Mouse (Mus musculus): ENCODE measurements at regions not wholly inside any gene's neighbourhood (a gene's known extent, or its start where the extent isn't known, plus 50 kb on each side); places are given as distances from the start of the nearest gene placed in this dataset.

DNA sequence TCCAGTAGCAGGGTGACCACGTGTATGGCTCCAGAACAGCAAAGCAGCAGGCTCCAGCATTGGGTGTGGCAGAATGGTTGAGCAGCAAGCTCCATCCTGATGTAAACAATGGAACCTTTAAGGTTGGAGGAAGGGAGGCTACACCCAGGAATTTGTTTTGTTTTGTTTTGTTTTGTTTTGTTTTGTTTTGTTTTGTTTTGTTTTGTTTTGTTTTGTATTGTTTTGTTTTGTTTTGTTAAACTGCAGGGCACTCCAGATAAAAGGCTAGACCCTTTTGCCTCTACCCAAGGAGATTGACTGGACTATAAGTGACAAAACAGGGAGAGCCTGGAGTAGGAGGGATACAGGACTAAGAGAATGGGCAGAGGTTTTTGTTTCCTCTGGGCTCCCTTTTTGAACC is 647.5 kb downstream of the Kcnj3 start:
- DNase-seq, result no peak

GRCm38 (mm10) chr2:56109531-56109930 is 673.8 kb downstream of the Kcnj3 start:
- no peak for DNase-seq

GRCm38 (mm10) chr2:56109975-56110374 is 674.2 kb downstream of the Kcnj3 start:
- no peak for DNase-seq

GRCm38 (mm10) chr2:56114469-56114868 is 678.7 kb downstream of the Kcnj3 start:
- no peak for DNase-seq

DNA sequence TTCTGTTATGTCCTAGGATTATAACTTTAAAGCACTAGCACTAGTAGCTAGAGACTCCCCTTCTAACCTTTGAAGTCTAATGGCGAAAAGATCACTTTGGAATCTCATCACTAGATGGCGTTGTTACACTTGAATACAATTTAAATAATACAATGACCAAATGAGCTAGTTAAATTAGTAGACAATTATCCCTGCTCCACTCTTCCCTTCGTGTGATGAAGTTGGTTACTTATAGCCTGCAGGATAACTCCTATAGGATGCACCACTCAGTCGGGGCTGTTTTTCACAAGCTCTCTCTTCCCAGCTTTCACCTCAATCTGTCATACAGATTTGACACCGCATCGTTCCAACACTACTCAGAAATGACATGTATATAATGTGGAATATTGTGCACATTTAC is 683.6 kb downstream of the Kcnj3 start:
- no peak for DNase-seq

- no peak for DNase-seq
Observed at GRCm38 (mm10) chr2:56147107-56147615, 711.4 kb downstream of the Kcnj3 start.

- no peak for DNase-seq
Observed at GRCm38 (mm10) chr2:56196449-56196848, 760.7 kb downstream of the Kcnj3 start.

- no peak for DNase-seq
Observed at GRCm38 (mm10) chr2:56227476-56227875, 791.7 kb downstream of the Kcnj3 start.

GRCm38 (mm10) chr2:56233042-56233441 is 797.3 kb downstream of the Kcnj3 start:
- no peak for DNase-seq

GRCm38 (mm10) chr2:56257044-56257954 is 821.5 kb downstream of the Kcnj3 start:
- no peak for DNase-seq

- peak; percentile 9 for DNase-seq
Observed at GRCm38 (mm10) chr2:56304920-56305319, 818.9 kb downstream of the Nr4a2 start.

DNA sequence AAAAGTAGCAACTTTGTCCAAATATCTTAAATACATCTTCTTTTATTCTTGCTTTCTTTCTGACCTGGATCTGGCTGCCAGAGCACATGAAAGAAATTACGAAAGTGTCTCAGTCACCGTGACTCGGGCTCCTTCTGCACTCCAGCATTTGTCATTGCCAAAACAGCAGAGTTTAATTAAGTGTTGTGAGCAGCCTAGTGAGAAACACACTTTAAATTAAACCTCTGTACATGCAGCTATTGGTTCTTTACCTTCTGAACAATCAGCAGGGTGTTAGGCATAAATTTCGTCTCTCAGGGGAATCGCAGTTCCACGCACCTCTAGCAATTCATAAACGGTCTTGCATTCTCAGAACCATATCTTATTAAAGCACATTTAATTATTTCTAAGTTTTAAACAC is 802.1 kb downstream of the Nr4a2 start:
- no peak for DNase-seq

DNA sequence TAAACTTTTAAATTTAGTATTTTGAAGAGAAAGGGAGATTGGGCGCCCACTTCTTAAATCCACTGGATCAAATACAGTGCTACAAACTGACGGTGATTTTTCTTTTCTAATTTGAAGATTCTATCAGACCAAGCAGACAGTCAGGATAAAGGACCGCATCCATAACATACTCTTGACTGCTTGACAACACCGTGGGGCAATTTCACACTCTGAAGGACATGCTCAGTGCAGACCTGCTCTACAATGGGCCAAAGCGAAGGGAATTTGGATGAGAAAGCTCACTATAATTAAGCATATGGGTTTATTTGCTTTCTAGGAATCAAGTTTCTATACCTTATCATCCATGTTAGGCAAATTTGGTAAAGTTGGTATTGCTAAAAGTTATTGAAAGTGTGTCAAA is 801.3 kb downstream of the Nr4a2 start:
- no peak for DNase-seq

DNA sequence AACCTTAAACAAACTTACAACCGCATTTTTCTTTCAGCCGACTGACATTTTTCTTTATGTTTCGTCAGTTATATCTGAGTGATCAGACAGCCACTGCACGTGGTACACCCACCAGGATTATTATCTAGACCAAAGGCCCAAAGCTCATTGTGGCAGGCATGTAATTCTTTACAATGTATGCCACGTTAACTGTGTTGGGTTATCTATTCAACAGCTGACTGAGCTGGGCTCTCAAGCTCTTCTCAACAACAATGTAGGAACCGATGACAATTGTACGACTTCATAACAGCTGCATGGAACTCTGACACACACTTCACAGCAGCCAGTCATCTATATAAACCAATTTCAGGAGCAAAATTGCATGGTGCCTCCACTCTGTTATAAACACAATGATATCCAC is 787.8 kb downstream of the Nr4a2 start:
- no peak for DNase-seq

DNA sequence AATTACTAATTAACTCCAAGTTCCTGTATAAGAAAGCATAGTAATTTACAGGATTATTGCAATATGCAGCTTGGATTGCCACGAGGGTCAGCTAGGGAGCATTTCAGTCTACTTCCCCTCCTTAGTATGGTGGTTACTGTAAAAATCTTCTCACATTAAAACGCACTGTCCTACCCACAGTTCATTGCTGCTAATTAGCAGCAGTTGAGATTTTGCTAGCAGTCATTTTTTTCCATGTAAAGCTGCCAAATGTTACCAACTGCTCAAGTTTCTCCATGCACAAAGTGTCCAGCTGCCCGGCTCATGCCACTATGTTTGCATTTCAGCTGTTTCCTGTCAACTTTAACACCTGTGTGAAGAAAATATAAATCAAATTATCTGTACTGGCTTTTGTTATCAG is 759.7 kb downstream of the Nr4a2 start:
- DNase-seq, result no peak

Measured in liver (tissue).